Mouse (Mus musculus): ENCODE results near the gene Inpp5b. TPM values are rescaled to one million over a fixed set of nuclear protein-coding genes. Genes with fewer than 3 reads are reported as not detected.
A peak's percentile ranks its signal among the peaks of the same experiment; 100 is the strongest.
"Not testable (repeated sequence)": the region's sequence is repeated elsewhere in the genome, so short reads cannot be mapped to it uniquely, and the experiment has no call there.

Gene Inpp5b
- polyA plus RNA-seq, 1 experiment from 2014 or later, result 43.2 TPM

DNA sequence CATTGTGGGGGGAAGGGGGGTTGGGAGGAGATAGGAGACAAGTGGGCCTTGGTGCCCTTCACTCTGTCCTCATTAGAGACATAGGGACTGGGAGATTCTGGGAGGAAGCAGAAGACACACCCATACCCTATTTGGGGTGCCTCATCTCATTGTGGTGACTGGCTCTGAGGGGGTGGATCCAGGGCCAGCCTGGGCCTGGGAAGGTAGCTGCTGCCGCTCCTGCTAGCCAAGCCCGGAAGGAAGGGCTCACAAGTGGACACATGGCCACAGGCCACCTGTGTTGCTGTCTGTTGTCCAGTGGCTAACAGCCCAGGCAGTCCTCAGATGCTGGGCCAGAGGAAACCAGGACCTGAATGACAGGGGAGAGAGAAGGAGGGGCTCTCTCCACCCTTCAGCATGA, 38.2 kb upstream of the Inpp5b start:
- peak overlapping the region; percentile 35; the same call in 1 of the 2 replicates for H3K4me2 ChIP-seq
- ATAC-seq (ENCODE audit: low read depth) (no peak), DNase-seq (no peak)
- peak overlapping the region; percentile 33; the same call in 1 of the 2 replicates for H3K9ac ChIP-seq
- 30% methylated on average over 2 of the region's 2 CpGs for WGBS (ENCODE audit: insufficient replicate concordance)
- H3K36me3 ChIP-seq, result peaks cover 14% of the 10 kb centered on the region
- peaks cover 17% of the 10 kb centered on the region; the same call in 1 of the 2 replicates for H3K27me3 ChIP-seq
- no peaks in the 10 kb centered on the region for H3K9me3 ChIP-seq (replicated peaks)
- peaks cover 74% of the 10 kb centered on the region for H3K4me1 ChIP-seq (replicated peaks)
- peak overlapping the region; percentile 76 for H3K27ac ChIP-seq
- H3K4me3 ChIP-seq (replicated peaks), result no peak overlapping the region

DNA sequence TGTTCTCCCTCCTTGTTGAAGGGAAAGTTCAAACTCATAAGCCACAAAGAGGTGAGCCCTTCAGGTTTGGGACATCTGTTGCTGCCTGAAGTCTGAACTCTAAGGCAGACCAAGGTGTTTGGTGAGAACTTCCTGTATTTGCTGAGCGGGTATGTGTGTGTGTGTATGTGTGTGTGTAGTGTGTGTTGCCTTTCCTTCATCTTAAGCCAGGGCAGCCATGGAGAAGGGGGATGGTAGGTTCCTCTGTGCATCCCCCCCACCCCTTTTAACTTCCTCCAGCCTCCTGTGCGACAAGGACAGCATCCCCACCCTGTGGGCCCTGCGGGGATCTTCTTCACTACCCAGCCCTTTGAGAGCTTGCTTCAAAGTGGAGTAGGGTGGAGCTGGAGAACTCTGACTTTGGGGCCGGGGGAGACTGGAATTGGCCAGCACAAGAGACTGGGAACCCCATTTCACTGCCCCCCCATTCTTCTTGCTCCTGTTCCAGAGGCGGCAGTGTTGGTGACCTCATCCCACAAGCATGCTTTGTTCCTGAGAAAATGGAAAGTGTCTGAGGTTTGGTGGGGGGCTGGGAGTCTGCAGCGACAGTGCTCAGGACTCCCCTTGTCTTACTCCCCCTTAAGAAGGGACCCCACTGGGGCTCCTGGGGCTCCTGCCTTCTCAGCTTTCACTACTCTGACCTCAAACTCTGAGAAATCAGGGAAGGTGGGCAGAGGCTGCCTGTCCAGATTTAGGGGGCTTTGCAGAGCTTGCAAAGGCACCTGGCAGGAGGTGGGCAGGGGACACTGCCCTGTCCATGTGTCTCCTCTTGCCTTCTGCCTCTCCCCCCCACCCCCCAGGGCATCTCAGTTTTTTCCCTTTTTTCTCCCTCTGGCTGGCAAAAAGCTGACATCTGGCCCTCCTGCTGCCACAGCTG, 37.5 kb upstream of the Inpp5b start:
- DNase-seq (no peak), ATAC-seq (ENCODE audit: low read depth) (no peak)
- H3K9ac ChIP-seq, result 0 out of 2 replicates have a peak overlapping the region, but pooled peaks have one; percentile 33
- no peak overlapping the region for H3K4me3 ChIP-seq (replicated peaks)
- peak overlapping the region; percentile 35 for H3K4me2 ChIP-seq
- H3K4me1 ChIP-seq (replicated peaks), result peaks cover 81% of the 10 kb centered on the region
- H3K27me3 ChIP-seq, result peaks cover 17% of the 10 kb centered on the region; the same call in 1 of the 2 replicates
- 32% methylated on average over 6 of the region's 6 CpGs for WGBS (ENCODE audit: insufficient replicate concordance)
- H3K9me3 ChIP-seq (replicated peaks), result no peaks in the 10 kb centered on the region
- peak overlapping the region; percentile 76 for H3K27ac ChIP-seq
- H3K36me3 ChIP-seq, result peaks cover 14% of the 10 kb centered on the region

DNA sequence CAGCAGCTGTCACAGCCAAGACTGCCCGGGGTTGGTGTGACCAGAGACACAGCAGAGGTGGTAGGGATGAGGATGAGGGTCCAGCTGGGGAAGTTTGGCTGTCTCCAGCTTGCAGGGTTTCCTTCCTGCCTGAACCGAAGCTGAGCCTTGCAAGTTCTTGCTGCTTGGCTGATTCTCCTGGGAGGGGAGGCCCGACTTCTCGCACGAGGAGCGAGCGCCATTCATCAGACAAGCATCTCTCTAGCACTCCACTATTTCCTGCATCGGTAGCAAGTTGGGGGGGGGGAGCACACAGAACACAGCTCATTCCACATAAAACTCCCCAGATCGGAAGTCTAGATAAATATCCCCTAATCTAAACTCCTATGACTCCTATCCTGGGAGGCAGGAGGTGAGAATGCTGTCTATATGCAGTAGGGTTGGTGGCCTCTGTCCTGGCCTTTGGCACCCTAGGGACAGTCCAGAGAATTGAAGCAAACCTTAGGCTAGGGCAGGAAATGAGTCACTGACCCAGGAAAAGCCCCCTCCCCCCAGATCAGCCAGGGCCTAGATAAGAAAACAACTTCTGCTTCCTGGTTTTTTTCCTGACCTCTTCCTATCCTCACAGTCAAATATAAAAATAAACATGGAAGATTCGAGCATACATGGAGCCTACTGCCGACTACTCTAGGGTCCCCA, 36.7 kb upstream of the Inpp5b start:
- no peak for DNase-seq
- H3K4me1 ChIP-seq (replicated peaks), result peaks cover 83% of the 10 kb centered on the region
- ATAC-seq (ENCODE audit: low read depth), result no peak
- H3K9me3 ChIP-seq (replicated peaks), result no peaks in the 10 kb centered on the region
- peak overlapping the region; percentile 35 for H3K4me2 ChIP-seq
- 17% methylated on average over 11 of the region's 11 CpGs for WGBS (ENCODE audit: insufficient replicate concordance)
- peaks cover 14% of the 10 kb centered on the region for H3K36me3 ChIP-seq
- peaks cover 12% of the 10 kb centered on the region; the same call in 1 of the 2 replicates for H3K27me3 ChIP-seq
- H3K27ac ChIP-seq, result peak overlapping the region; percentile 76
- no peak overlapping the region for H3K9ac ChIP-seq
- H3K4me3 ChIP-seq (replicated peaks), result no peak overlapping the region

DNA sequence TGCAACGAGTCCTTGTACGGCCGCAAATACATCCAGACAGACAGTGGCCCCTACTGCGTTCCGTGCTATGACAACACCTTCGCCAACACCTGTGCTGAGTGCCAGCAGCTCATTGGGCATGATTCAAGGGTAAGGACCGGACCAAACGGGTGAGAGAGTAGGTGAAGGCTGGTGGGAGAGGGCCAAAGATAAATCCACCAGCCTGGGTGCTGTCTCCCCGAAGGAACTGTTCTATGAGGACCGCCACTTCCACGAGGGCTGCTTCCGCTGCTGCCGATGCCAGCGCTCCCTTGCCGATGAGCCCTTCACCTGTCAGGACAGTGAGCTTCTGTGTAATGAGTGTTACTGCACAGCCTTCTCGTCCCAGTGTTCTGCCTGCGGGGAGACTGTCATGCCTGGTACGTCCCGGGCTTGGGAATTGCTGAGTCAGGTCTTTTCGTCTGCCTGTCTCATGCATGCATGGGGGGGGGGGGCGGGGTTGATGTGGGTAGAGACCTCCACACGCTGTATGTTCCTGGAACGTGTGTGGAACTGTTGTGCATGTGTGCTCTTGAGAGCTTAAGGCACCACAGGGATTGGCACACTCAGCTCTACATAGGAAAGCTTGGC, 35.9 kb upstream of the Inpp5b start:
- H3K9ac ChIP-seq, result no peak overlapping the region
- no peak for ATAC-seq (ENCODE audit: low read depth)
- WGBS (ENCODE audit: insufficient replicate concordance), result 67% methylated on average over 23 of the region's 23 CpGs
- H3K4me1 ChIP-seq (replicated peaks), result peaks cover 83% of the 10 kb centered on the region
- peaks cover 14% of the 10 kb centered on the region for H3K36me3 ChIP-seq
- peak overlapping the region; percentile 76; the same call in 1 of the 2 replicates for H3K27ac ChIP-seq
- no peaks in the 10 kb centered on the region for H3K9me3 ChIP-seq (replicated peaks)
- no peak overlapping the region for H3K4me3 ChIP-seq (replicated peaks)
- H3K27me3 ChIP-seq, result peaks cover 6% of the 10 kb centered on the region; the same call in 1 of the 2 replicates
- H3K4me2 ChIP-seq, result 0 out of 2 replicates have a peak overlapping the region, but pooled peaks have one; percentile 35
- no peak for DNase-seq

DNA sequence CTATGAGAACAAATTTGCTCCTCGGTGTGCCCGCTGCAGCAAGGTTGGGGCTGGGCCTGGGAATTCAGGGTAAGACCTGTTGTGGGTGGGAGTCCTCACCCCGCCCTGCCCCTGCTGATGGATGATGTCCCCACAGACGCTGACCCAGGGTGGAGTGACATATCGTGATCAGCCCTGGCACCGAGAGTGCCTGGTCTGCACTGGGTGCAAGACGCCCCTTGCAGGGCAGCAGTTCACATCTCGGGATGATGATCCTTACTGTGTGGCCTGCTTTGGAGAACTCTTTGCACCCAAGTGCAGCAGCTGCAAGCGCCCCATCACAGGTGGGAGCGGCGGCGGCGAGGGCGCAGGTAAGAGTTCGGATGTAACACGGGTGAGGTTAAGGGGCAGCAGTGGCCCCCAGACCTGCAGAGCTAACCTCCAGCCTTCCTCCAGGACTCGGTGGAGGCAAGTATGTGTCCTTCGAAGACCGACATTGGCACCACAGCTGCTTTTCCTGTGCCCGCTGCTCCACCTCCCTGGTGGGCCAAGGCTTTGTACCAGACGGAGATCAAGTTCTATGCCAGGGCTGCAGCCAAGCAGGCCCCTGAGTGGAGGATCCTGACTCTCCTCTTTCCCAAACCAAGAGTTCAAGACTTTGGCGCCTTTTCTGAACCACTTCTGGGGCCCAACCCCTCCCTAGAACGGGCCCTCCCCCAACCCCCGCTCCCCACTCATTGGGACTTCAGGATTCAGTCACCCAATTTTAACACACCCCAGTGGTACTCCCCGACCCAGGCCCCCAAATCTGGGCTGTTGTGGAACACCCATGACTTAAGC, 34.1 kb upstream of the Inpp5b start:
- Histone ChIP-seq H3K4me1 (replicated peaks) (peaks cover 78% of the 10 kb centered on the region), H3K27ac (0 out of 2 replicates have a peak overlapping the region, but pooled peaks have one; percentile 90), H3K36me3 (peaks cover 14% of the 10 kb centered on the region)
- H3K27me3 ChIP-seq; H3K4me2 ChIP-seq; H3K9ac ChIP-seq; DNase-seq; H3K9me3 ChIP-seq (replicated peaks); ATAC-seq (ENCODE audit: low read depth); H3K4me3 ChIP-seq (replicated peaks): not testable (repeated sequence)
- 78% methylated on average over 25 of the region's 25 CpGs for WGBS (ENCODE audit: insufficient replicate concordance)

DNA sequence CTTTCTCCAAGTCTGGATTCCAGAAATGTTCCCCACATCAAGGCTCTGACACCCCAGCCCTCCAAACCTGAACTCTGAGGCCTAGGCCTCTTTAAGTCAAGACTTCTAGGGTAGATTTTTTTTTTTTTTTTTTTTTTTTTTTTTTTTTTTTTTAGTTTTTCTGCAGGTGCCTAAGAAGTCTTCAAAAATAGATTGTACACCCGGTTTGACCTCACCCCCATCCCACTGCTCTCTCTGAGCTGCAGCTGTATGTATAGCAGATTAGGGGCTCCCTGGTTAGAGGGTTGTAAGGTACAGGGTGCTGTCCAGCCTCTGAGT, 33.5 kb upstream of the Inpp5b start:
- peak overlapping the region; percentile 90 for H3K27ac ChIP-seq
- not testable (repeated sequence) for DNase-seq; ATAC-seq (ENCODE audit: low read depth); H3K27me3 ChIP-seq; H3K9me3 ChIP-seq (replicated peaks)
- H3K4me3 ChIP-seq (replicated peaks), result peak overlapping the region; percentile 62
- WGBS (ENCODE audit: insufficient replicate concordance), result 10% methylated on average over 1 of the region's 1 CpGs
- peak overlapping the region; percentile 89 for H3K4me2 ChIP-seq
- peaks cover 81% of the 10 kb centered on the region for H3K4me1 ChIP-seq (replicated peaks)
- peak overlapping the region; percentile 74 for H3K9ac ChIP-seq
- H3K36me3 ChIP-seq, result peaks cover 14% of the 10 kb centered on the region

DNA sequence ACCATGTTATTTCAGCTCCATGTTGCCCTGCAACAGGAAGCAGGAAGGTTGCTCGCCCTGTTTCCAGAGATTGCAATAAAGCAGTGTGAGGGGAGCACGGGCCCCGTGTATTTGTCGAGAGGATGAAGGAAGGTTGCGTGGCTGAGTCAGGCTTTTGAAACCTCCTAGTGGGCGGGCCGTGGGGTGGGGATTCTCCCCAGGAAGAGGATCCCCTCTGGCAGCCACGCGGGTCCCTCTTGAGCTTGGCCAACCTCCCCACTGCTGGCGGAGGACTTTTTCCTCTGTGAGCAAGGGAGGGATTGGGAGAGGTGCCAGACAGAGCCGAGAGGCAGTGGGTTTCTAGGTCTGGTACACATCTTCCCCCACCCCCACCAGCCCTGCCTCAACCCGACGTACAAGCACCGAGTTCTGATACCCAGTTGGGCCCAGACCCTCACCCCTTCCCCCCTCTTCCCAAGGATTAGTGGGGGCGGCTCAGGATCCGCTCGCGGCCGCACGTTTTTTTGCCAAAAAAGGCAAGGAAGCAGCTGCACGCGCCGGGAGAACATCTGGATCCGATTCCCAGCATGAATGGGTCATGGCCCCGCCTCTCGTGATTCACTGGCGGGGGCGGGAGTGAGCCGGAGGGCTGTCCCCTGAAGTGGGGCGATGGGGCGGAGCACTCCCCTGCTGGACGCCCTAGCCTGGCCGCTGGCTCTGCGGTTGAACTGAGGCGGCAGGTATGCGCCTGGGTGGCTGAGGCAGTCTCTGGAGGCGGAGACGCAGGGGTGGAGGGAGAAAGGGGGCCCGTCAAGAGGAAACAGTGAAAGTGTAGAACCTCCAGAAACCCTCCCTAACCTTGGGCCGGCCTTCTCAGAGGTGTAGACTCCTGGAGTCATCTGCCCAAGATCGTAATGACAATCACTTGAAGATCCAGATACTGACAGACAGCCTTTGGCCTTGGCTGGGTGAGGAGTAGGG, 32.9 kb upstream of the Inpp5b start:
- ATAC-seq (ENCODE audit: low read depth), result peak; percentile 82
- 2% methylated on average over 41 of the region's 41 CpGs for WGBS (ENCODE audit: insufficient replicate concordance)
- Histone ChIP-seq H3K4me2 (peak overlapping the region; percentile 89), H3K4me1 (replicated peaks) (peaks cover 81% of the 10 kb centered on the region), H3K27ac (peak overlapping the region; percentile 90), H3K4me3 (replicated peaks) (peak overlapping the region; percentile 62), H3K9ac (peak overlapping the region; percentile 74), H3K36me3 (peaks cover 14% of the 10 kb centered on the region), H3K9me3 (replicated peaks) (no peaks in the 10 kb centered on the region), H3K27me3 (peaks cover 6% of the 10 kb centered on the region; the same call in 1 of the 2 replicates)
- peak; percentile 81 for DNase-seq

DNA sequence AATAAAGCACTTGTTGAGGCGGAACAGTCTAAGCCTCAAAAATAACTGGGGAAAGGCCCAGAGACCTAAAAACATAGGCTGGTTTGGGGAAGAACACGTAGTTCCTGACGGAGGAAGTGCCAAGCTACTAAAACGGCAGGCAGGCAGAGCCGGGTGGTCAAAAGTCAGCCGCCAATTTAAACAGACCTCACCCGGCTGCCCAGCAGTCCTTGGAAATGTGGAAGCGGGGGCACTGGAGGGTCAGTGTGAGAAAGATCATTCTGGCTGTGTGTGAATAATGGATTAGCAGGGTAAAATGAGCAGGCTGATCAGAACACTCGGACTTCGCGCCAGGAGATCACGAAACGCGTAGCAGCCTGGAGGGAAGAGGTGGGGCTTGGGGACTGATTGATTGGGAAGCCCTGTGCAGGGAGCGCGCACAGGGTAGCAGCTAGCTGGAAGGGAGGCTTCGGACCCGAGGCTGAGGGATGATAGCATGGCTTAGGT, 31.6 kb upstream of the Inpp5b start:
- peak overlapping the region; percentile 62 for H3K4me3 ChIP-seq (replicated peaks)
- WGBS (ENCODE audit: insufficient replicate concordance), result 6% methylated on average over 18 of the region's 18 CpGs
- ATAC-seq (ENCODE audit: low read depth) (no peak), DNase-seq (no peak)
- H3K4me2 ChIP-seq, result peak overlapping the region; percentile 89
- no peaks in the 10 kb centered on the region for H3K27me3 ChIP-seq
- H3K9me3 ChIP-seq (replicated peaks), result no peaks in the 10 kb centered on the region
- H3K4me1 ChIP-seq (replicated peaks), result peaks cover 74% of the 10 kb centered on the region
- H3K9ac ChIP-seq, result peak overlapping the region; percentile 74
- H3K36me3 ChIP-seq, result peaks cover 14% of the 10 kb centered on the region
- peak overlapping the region; percentile 90 for H3K27ac ChIP-seq

DNA sequence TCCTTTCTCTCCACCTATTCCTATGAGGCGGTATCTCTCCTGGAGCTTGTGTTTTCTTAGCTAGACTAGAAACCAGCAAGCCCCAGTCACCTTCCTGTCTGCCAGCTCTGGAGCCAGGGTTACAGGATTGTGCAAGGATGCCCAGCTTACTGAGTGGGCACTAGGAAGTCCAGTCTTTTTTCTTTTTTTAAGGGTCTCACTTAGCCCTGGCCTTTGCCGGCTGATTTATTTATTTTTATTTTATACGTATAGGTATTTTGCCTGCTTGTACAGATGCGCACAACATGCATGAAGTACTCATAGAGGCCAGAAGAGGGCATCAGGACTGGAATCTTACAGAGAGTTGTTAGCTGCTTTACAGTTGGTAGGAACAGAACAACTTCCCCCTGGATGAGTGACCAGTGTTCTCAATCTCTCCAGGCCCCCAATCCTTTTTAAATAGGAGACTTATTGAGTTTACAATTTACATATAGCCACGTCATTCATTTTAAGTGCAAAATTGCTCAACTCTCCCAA, 30.8 kb upstream of the Inpp5b start:
- WGBS (ENCODE audit: insufficient replicate concordance), result 3% methylated on average over 5 of the region's 5 CpGs
- H3K9ac ChIP-seq, result no peak overlapping the region; the same call in 1 of the 2 replicates
- peaks cover 72% of the 10 kb centered on the region for H3K4me1 ChIP-seq (replicated peaks)
- H3K4me2 ChIP-seq, result peak overlapping the region; percentile 89
- ATAC-seq (ENCODE audit: low read depth) (no peak), DNase-seq (no peak)
- H3K9me3 ChIP-seq (replicated peaks), result no peaks in the 10 kb centered on the region
- peaks cover 17% of the 10 kb centered on the region for H3K36me3 ChIP-seq
- no peak overlapping the region for H3K4me3 ChIP-seq (replicated peaks)
- no peaks in the 10 kb centered on the region for H3K27me3 ChIP-seq
- H3K27ac ChIP-seq, result peak overlapping the region; percentile 90

Measured in liver, embryonic 13.5 days (tissue).